Mouse (Mus musculus): ENCODE data around the gene Art5. TPM values are rescaled to one million over a fixed set of nuclear protein-coding genes. Genes with fewer than 3 reads are reported as not detected.

The Art5 gene
- total RNA-seq (2021), result not detected in 2 replicates
- long read RNA-seq, partial matches to known transcripts, result 0 of 1 reads
- long read RNA-seq, other reads (novel, unspliced or antisense), result 1 of 1 reads

GRCm38 (mm10) chr7:102109171-102109570 lies at the start of gene Art5:
TSS of gene Art5 (minus strand) at chr7:102109489.
- no peak for DNase-seq

- DNase-seq, result no peak
Observed at GRCm38 (mm10) chr7:102153691-102154090, 44.4 kb upstream of the Art5 start.

GRCm38 (mm10) chr7:102137898-102138297 lies 28.6 kb upstream of the Art5 start:
- no peak for DNase-seq

- DNase-seq, result peak; percentile 22
Observed at GRCm38 (mm10) chr7:102137464-102137863, 28.2 kb upstream of the Art5 start.

- no peak for DNase-seq
Observed at GRCm38 (mm10) chr7:102132395-102132794, 23.1 kb upstream of the Art5 start.

GRCm38 (mm10) chr7:102120326-102120725 lies 11.0 kb upstream of the Art5 start:
- DNase-seq, result no peak

GRCm38 (mm10) chr7:102117382-102117781 lies 8.1 kb upstream of the Art5 start:
- DNase-seq, result no peak

- DNase-seq, result no peak
Observed at GRCm38 (mm10) chr7:102116579-102117331, 7.5 kb upstream of the Art5 start, which contains the start of gene Chrna10. TSS of gene Chrna10 (minus strand) at chr7:102116828.

- no peak for DNase-seq
Observed at GRCm38 (mm10) chr7:102113151-102113729, 4.0 kb upstream of the Art5 start.

GRCm38 (mm10) chr7:102109746-102110145 lies 457 bp upstream of the Art5 start:
- DNase-seq, result no peak

- DNase-seq, result no peak
Observed at GRCm38 (mm10) chr7:102108206-102108605, 1.1 kb downstream of the Art5 start.

GRCm38 (mm10) chr7:102106700-102107141 lies 2.6 kb downstream of the Art5 start:
- peak; percentile 16 for DNase-seq

- no peak for DNase-seq
Observed at GRCm38 (mm10) chr7:102104126-102104525, 5.2 kb downstream of the Art5 start.

- DNase-seq, result no peak
Observed at GRCm38 (mm10) chr7:102103555-102103954, 5.7 kb downstream of the Art5 start.

GRCm38 (mm10) chr7:102102696-102103095 lies 6.6 kb downstream of the Art5 start:
- no peak for DNase-seq

- DNase-seq, result no peak
Observed at GRCm38 (mm10) chr7:102102241-102102640, 7.0 kb downstream of the Art5 start.

- DNase-seq, result no peak
Observed at GRCm38 (mm10) chr7:102101487-102101886, 7.8 kb downstream of the Art5 start, which contains the start of gene Art1. TSS of gene Art1 (plus strand) at chr7:102101743.

- DNase-seq, result no peak
Observed at GRCm38 (mm10) chr7:102100868-102101267, 8.4 kb downstream of the Art5 start.

GRCm38 (mm10) chr7:102099760-102100661 lies 9.3 kb downstream of the Art5 start:
- no peak for DNase-seq

- DNase-seq, result no peak
Observed at GRCm38 (mm10) chr7:102087336-102087735, 22.0 kb downstream of the Art5 start.

GRCm38 (mm10) chr7:102084041-102084696 lies 25.1 kb downstream of the Art5 start:
- no peak for DNase-seq

- no peak for DNase-seq
Observed at GRCm38 (mm10) chr7:102082816-102083215, 26.5 kb downstream of the Art5 start, which contains the start of gene Trpc2. TSS of gene Trpc2 (plus strand) at chr7:102083116.

Data from adrenal gland, postnatal 25 days (tissue).